Mouse (Mus musculus) stomach, embryonic 15.5 days (tissue): ENCODE data around the gene Myo1e. TPM values are rescaled to one million over a fixed set of nuclear protein-coding genes. Genes with fewer than 3 reads are reported as not detected.

Source experiments
- ATAC-seq: fragments of 200-750 bp; cut with Nextera tagmentation; 2 replicates; pipeline ENCODE4 v1.8.0; 2017; ENCODE audit warnings: low read depth, moderate number of reproducible peaks, moderate TSS enrichment; ENCODE audit not compliant: insufficient read depth, low FRiP score
- H3K27ac ChIP-seq: fragments of 300-500 bp; sonication (generic); 2 replicates; pipeline ENCODE4 v1.5.1; 2015; ENCODE audit warnings: mild to moderate bottlenecking, inconsistent platforms
- H3K27me3 ChIP-seq: fragments of 300-500 bp; sonication (generic); replicated peaks from 2 replicates; pipeline ENCODE4 v1.6.1; 2015; ENCODE audit warnings: inconsistent platforms
- H3K36me3 ChIP-seq: fragments of 300-500 bp; sonication (generic); 2 replicates; pipeline ENCODE4 v1.6.1; 2015; ENCODE audit warnings: inconsistent platforms
- H3K4me1 ChIP-seq: fragments of 300-500 bp; sonication (generic); 2 replicates; pipeline ENCODE4 v1.6.1; 2015; ENCODE audit warnings: inconsistent platforms
- H3K4me2 ChIP-seq: fragments of 300-500 bp; sonication (generic); 2 replicates; pipeline ENCODE4 v1.6.1; 2015; ENCODE audit warnings: mild to moderate bottlenecking, inconsistent platforms
- H3K4me3 ChIP-seq: fragments of 300-500 bp; sonication (generic); replicated peaks from 2 replicates; pipeline ENCODE4 v1.5.1; 2015; ENCODE audit warnings: inconsistent platforms
- H3K9ac ChIP-seq: fragments of 300-500 bp; sonication (generic); 2 replicates; pipeline ENCODE4 v1.6.1; 2015; ENCODE audit warnings: inconsistent platforms
- H3K9me3 ChIP-seq: fragments of 300-500 bp; sonication (generic); 2 replicates; pipeline ENCODE4 v1.6.1; 2016; ENCODE audit warnings: inconsistent platforms
- WGBS: fragments of 180-500 bp; shearing (Covaris S2); methylation state at CpG from one replicate; pipeline ENCODE4 v1.1.7; 2015; 5-methylcytosine and 5-hydroxymethylcytosine counted together
- polyA plus RNA-seq: library from polyadenylated mRNA; unstranded; fragments of >200 nt; fragmentation: Nextera tagmentation; extraction: Ambion mirVana; gene quantifications from 2 replicates; pipeline ENCODE4 v1.2.1, GENCODE M21; 2015

The Myo1e gene
- polyA plus RNA-seq, 1 experiment from 2014 or later, result 24.2 TPM

DNA sequence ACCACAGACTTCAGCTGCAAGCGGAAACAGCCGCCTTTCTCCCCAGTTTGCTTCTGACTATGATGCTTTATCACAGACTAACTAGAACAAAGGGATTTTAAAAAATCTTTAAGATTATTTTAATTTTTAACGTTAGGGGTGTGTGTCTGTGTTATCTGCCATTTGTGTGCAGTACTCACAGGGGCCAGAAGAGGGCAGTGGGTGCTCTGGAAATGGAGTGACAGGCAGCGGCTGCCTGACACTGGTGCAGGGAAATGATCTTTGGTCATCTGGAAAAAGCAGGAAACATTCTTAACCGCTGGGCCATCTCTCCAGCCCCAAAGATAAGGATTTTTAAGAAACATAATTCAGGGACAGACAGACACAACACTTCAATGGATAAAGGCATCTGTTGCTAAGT lies 4.4 kb upstream of the Myo1e start:
- H3K9me3 ChIP-seq, result no peaks in the 10 kb centered on the region
- no peak overlapping the region for H3K9ac ChIP-seq
- H3K4me2 ChIP-seq, result no peak overlapping the region
- ATAC-seq, result no peak
- H3K4me1 ChIP-seq, result no peaks in the 10 kb centered on the region
- H3K27me3 ChIP-seq, result no peaks in the 10 kb centered on the region
- 66% methylated on average over 5 of the region's 5 CpGs for WGBS
- H3K36me3 ChIP-seq, result no peaks in the 10 kb centered on the region
- no peak overlapping the region for H3K27ac ChIP-seq
- no peak overlapping the region for H3K4me3 ChIP-seq

DNA sequence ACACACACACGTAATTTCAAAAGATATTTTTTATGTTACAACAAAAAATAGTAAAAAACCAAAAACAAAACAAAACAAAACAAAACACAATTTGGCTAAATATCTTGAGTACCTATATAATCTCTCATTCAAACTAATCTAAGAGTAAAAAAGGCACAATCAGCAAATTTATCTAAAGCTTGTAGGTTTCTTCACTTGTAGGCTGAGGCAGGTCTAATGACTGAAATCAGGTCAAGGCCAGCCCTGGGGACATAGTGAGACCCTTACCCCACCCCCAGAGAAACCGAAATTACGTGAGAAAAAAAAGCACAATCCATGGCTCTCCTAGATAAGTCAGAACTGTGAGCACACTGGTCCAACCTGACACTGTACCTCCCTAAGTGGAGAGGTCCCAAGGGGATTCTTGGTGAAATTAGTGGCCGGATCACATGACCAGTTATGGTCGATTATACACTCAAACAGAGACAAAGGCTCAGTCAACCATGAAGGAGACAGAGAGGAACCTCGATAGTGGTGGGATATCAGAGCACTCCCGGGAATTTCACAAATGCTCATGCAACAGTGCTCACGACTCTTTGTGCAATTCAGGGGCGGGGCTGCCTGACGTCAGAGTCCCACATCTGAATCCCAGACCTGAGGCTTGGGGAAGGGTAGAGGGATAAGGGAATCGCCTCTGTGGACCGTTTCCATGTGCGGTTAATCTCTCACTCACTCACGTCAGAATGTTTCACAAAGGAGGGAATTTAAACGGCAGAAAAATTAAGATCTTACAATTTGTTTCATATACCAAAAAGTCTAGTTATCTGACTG lies 3.7 kb upstream of the Myo1e start:
- Histone ChIP-seq H3K4me1 (no peaks in the 10 kb centered on the region), H3K27me3 (no peaks in the 10 kb centered on the region), H3K4me2 (no peak overlapping the region), H3K9ac (no peak overlapping the region), H3K4me3 (no peak overlapping the region), H3K9me3 (no peaks in the 10 kb centered on the region), H3K27ac (no peak overlapping the region), H3K36me3 (no peaks in the 10 kb centered on the region)
- ATAC-seq, result no peak
- WGBS, result 70% methylated on average over 15 of the region's 15 CpGs

DNA sequence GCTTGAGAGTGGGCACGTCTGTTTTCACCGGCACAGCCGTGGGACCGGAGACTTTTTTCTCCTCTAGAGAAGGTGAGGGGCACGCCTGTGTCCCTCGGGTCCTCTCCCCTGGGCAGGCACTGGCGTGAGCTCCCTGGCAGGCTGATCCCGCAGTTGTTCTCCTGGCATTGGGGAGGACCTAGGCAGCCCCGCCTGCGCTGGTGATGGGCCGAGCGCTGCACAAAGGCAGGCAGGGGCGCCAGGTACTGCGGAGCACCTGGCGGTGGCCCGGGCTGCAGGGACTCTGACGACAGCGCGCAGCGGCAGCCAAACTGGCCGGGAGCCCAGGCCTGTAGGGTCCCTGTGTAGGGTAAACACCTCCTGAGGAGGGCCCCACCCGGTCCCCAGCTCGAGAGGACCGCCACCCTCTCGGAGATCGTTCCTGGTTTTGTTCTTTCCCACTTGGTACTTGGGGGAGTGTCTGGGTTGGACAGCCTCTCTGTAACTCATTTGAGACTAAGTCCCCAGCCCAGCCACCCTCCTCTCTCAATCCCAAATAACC lies 901 bp downstream of the Myo1e start:
- under 1% methylated on average over 26 of the region's 26 CpGs for WGBS
- H3K4me2 ChIP-seq, result peak overlapping the region; percentile 88
- H3K9ac ChIP-seq, result peak overlapping the region; percentile 86

DNA sequence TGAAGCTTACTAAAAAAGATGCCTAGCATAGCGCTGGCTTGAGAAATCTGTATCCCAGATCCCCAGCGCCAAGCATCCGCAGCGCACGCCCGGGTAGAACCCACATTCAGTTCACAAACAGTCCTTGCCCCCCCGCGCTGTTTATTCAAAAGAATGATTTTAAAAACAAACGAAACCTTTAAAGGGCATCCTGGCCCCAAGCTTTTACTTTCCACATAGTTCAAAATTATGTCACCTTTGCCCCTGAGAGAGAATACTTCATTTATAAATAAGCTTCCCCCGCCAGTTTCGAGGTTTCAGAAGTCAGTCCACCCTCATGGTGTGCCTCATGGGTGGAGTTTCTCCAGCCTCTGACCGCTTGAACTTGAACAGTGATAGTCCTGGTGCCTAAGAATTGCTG lies 1.6 kb downstream of the Myo1e start:
- 9% methylated on average over 12 of the region's 12 CpGs for WGBS
- Histone ChIP-seq H3K9ac (no peak overlapping the region), H3K36me3 (no peaks in the 10 kb centered on the region), H3K4me3 (peak overlapping the region; percentile 87), H3K9me3 (no peaks in the 10 kb centered on the region), H3K4me1 (peaks cover 9% of the 10 kb centered on the region), H3K27ac (peak overlapping the region; percentile 96), H3K27me3 (no peaks in the 10 kb centered on the region), H3K4me2 (peak overlapping the region; percentile 88)
- ATAC-seq, result no peak

More for the DNA sequence above, 901 bp downstream of the Myo1e start:
- Histone ChIP-seq H3K27me3 (no peaks in the 10 kb centered on the region), H3K9me3 (no peaks in the 10 kb centered on the region), H3K4me1 (peaks cover 9% of the 10 kb centered on the region), H3K4me3 (peak overlapping the region; percentile 87), H3K36me3 (no peaks in the 10 kb centered on the region), H3K27ac (peak overlapping the region; percentile 96)
- peak; percentile 52 for ATAC-seq

DNA sequence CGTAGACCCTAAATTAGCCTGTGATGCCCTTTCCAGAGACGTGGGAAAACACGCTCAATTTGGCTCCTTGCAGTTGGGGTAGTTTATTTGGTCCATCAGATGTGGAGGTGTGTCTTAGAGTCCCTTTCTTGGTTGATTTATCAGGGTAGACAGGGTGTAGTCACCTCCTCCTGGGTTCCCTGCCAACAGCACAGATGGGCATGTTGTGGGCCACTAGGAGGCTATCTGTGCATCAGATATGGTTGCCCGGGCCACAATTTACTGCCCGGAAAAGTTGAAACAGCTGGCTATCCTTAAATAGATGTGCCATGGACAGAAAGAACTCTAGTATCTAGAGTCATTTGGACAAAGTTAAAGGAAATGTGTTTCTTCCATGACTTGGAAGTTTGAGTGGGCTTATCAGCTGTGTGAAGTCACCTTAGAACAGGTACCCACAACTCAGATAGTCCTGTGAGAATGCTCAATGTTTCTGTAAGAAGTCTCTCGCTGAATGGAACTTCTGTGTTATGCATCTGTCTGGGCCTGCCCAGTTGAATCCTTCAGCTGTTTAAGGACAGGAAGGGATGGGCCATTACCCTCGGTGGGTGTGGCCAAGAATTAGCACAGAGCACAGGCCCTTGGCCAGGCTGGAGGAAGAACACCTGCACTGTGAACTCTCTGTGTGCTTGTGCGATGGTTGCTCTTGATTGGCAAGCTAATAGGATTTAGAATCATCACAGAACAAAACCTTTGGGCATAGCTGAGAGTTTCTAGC lies 2.3 kb downstream of the Myo1e start:
- WGBS, result 64% methylated on average over 8 of the region's 8 CpGs
- ATAC-seq, result no peak

DNA sequence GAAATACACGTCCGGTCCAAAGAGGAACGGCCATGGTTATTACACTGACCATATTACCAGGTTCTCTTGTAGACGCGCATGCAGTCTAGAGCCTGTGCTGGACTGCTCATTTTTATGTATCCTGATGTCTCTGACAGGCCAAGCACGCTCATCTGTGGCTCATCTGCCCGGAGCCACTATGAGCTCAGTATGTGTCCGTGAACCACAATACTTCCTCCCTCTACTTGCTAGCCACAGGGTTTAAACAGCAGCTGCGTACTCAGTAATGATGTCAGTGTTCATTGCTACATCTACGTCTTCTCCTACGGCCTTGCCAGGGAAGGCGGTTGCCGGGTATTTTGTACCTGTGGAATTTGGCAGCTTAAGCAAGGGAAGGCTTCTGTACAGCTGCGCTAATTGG lies 4.5 kb downstream of the Myo1e start:
- Histone ChIP-seq H3K27me3 (no peaks in the 10 kb centered on the region), H3K4me2 (no peak overlapping the region), H3K4me3 (no peak overlapping the region), H3K9me3 (no peaks in the 10 kb centered on the region), H3K27ac (no peak overlapping the region), H3K36me3 (no peaks in the 10 kb centered on the region), H3K4me1 (peaks cover 9% of the 10 kb centered on the region), H3K9ac (no peak overlapping the region)
- 80% methylated on average over 14 of the region's 14 CpGs for WGBS
- ATAC-seq, result no peak

More for the DNA sequence above, 2.3 kb downstream of the Myo1e start:
- Histone ChIP-seq H3K27me3 (no peaks in the 10 kb centered on the region), H3K27ac (no peak overlapping the region; the same call in 1 of the 2 replicates), H3K4me3 (peak overlapping the region; percentile 87; the same call in 1 of the 2 replicates), H3K9ac (no peak overlapping the region), H3K4me1 (peaks cover 9% of the 10 kb centered on the region), H3K9me3 (no peaks in the 10 kb centered on the region), H3K36me3 (no peaks in the 10 kb centered on the region), H3K4me2 (peak overlapping the region; percentile 88)

DNA sequence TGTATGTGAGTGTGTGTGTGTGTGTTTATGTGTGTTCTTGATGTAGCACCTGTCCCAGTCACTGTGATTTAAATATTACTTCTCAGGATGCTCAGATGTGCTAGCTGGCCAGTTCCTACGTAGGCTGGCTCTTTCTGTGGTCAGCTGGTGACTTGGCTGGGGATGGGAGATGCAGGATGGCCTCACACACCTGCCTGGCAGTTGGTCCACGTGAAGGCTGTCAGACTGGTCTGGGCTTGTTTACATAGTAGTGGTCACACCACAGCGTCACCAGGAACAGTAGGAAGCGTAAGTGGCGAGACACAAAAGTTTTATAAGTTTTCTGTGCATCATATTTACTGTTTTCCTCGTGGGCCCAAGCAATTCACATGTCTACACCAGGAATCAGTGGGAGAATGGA lies 9.4 kb downstream of the Myo1e start:
- no peaks in the 10 kb centered on the region for H3K9me3 ChIP-seq
- WGBS, result 54% methylated on average over 6 of the region's 6 CpGs

DNA sequence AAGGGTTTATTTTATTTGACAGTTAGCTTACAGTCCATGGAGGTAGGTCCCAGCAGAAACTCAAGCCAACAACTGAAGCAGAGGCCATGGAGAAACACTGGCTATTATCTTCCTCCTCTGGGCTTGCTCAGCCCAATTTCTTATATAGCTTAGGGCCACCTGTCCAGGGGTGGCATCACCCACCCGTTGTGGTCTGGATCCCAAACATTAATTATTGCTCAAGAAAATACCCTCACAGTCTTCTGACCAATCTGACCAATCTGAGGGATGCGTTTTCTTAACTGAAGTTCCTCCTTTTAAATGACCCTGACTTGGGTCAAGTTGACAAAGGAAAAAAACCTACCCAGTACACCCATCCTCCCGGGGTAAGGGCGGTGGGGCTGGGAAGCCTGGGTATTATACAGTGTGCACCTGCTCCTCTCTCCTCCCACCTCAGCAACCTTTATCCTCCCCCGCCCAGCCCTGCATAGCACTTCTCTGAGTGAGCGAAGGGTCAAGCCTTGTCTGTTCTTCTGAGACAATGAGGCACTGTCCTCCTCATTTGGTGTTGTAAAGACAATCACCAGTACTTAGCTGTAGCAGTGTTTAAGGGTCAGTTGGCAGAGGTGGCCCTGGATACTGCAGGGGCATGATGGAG lies 12.3 kb downstream of the Myo1e start:
- no peak overlapping the region for H3K4me3 ChIP-seq
- no peak overlapping the region for H3K9ac ChIP-seq
- WGBS, result 66% methylated on average over 6 of the region's 6 CpGs
- no peak for ATAC-seq
- H3K4me1 ChIP-seq, result 0 out of 2 replicates have a peak, but pooled peaks cover 4% of the 10 kb centered on the region
- no peak overlapping the region for H3K27ac ChIP-seq
- H3K4me2 ChIP-seq, result no peak overlapping the region
- no peaks in the 10 kb centered on the region for H3K27me3 ChIP-seq
- no peaks in the 10 kb centered on the region for H3K36me3 ChIP-seq
- no peaks in the 10 kb centered on the region for H3K9me3 ChIP-seq

More for the DNA sequence above, 9.4 kb downstream of the Myo1e start:
- H3K9ac ChIP-seq, result no peak overlapping the region
- H3K4me3 ChIP-seq, result no peak overlapping the region
- no peaks in the 10 kb centered on the region for H3K27me3 ChIP-seq
- H3K27ac ChIP-seq, result no peak overlapping the region
- H3K36me3 ChIP-seq, result no peaks in the 10 kb centered on the region
- ATAC-seq, result no peak; the same call in 1 of the 2 replicates
- no peak overlapping the region for H3K4me2 ChIP-seq
- H3K4me1 ChIP-seq, result 0 out of 2 replicates have a peak, but pooled peaks cover 4% of the 10 kb centered on the region

DNA sequence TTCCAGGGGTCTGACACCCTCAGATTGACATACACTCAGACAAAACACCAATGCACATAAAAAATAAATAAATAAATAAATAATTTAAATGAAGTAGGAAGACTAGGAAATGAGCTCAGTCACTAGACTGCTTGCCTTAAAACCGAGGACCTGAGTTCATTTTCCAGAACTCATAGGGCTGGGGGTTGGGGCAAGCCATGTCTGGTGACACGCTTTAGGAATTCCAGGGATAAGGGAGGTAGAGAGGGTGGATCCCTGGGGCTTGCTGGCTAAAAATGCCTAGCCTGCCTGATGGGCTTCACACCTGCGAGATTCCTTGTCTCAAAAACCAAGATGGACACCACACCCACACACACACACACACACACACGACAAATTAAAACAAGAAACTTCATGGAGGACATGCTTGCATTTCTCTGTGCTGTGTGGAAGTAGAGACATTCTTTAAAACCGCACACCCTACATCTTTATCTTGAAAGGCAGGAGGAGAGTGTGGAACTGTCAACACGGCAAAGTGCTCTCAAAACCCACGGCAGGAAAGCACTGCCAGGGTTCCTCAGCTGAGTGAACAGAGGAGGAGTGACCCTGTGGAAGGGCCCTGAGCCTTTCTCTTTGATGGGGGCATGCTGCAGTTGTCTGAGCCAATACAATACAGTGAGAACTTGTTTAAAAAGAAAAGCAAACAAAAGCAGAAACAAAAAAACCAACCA lies 13.5 kb downstream of the Myo1e start:
- no peak for ATAC-seq
- Histone ChIP-seq H3K36me3 (no peaks in the 10 kb centered on the region), H3K27me3 (no peaks in the 10 kb centered on the region), H3K4me2 (no peak overlapping the region), H3K4me3 (no peak overlapping the region), H3K9me3 (no peaks in the 10 kb centered on the region), H3K9ac (no peak overlapping the region), H3K4me1 (0 out of 2 replicates have a peak, but pooled peaks cover 4% of the 10 kb centered on the region), H3K27ac (no peak overlapping the region)
- 54% methylated on average over 7 of the region's 7 CpGs for WGBS

DNA sequence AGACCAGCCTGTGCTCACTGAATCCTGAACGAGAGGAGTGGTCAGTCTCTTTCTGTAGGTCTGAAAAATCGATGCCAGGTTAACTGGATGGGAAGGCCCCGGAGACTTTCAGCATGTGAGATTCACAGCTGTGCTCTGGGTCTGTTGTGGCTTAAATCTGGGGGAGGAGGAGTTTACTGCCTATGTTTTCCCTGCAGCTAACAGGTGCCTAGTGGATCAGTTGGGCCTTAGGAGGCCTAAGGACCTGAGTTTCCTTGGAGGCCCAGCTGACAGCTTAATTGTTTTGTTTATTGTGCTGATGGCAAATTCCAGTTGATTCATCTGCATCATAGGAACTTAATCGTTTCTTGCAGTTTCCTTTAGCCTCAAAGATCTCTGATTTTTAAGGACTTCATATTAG lies 16.0 kb downstream of the Myo1e start:
- 0 out of 2 replicates have a peak, but pooled peaks cover 4% of the 10 kb centered on the region for H3K4me1 ChIP-seq
- 81% methylated on average over 4 of the region's 4 CpGs for WGBS
- H3K4me2 ChIP-seq, result no peak overlapping the region
- no peak overlapping the region for H3K9ac ChIP-seq
- H3K9me3 ChIP-seq, result no peaks in the 10 kb centered on the region
- H3K36me3 ChIP-seq, result no peaks in the 10 kb centered on the region
- H3K27ac ChIP-seq, result no peak overlapping the region
- no peaks in the 10 kb centered on the region for H3K27me3 ChIP-seq
- no peak for ATAC-seq
- H3K4me3 ChIP-seq, result no peak overlapping the region

DNA sequence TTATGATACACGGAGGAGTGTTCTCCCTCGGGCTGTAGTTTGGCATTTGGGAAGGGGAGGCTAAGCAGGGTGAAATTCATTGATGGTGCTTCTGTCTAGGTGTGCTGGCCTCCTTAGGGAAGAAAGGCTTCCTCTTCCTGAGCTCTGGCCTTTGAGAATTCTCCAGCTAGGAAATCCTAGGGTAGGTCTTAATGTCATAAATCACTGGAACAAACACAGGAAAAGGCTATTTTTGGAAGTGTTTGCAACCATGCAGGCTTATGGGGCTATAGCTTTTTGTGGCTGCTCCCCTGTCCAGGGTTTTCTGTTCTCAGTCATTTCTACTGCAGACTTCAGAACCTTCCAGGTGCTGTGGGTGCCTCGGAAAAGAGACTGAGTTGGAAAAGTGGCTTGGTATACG lies 16.9 kb downstream of the Myo1e start:
- H3K4me2 ChIP-seq, result no peak overlapping the region

More for the DNA sequence above, 16.9 kb downstream of the Myo1e start:
- Histone ChIP-seq H3K9ac (no peak overlapping the region), H3K36me3 (no peaks in the 10 kb centered on the region), H3K27me3 (no peaks in the 10 kb centered on the region), H3K9me3 (no peaks in the 10 kb centered on the region), H3K4me1 (0 out of 2 replicates have a peak, but pooled peaks cover 4% of the 10 kb centered on the region), H3K27ac (no peak overlapping the region), H3K4me3 (no peak overlapping the region)
- no peak for ATAC-seq
- WGBS, result 57% methylated on average over 4 of the region's 4 CpGs
